Mouse (Mus musculus): Measurements from ENCODE around the gene Kifc1. TPM values are rescaled to one million over a fixed set of nuclear protein-coding genes. Genes with fewer than 3 reads are reported as not detected.

Kifc1 gene
- total RNA-seq, 2 experiments from 2014 or later: 2.4 to 3.1 TPM

GRCm38 (mm10) chr17:33920282-33921097 is 30.0 kb upstream of the Kifc1 start:
- peak; percentile 68 to 74 for DNase-seq (ENCODE audit: low spot score in 2 of 2)
- intact Hi-C loops (cut with DNase I): loop anchor here (2.0 kb wide), 1 partner anchor 24 kb away; no protein-coding TSS in a partner anchor

GRCm38 (mm10) chr17:33919351-33920281 is 29.2 kb upstream of the Kifc1 start:
- peak; percentile 39 to 47 for DNase-seq (ENCODE audit: low spot score in 2 of 2)
- intact Hi-C loops (cut with DNase I): loop anchor here (2.0 kb wide), 1 partner anchor 23 kb away; no protein-coding TSS in a partner anchor

DNA sequence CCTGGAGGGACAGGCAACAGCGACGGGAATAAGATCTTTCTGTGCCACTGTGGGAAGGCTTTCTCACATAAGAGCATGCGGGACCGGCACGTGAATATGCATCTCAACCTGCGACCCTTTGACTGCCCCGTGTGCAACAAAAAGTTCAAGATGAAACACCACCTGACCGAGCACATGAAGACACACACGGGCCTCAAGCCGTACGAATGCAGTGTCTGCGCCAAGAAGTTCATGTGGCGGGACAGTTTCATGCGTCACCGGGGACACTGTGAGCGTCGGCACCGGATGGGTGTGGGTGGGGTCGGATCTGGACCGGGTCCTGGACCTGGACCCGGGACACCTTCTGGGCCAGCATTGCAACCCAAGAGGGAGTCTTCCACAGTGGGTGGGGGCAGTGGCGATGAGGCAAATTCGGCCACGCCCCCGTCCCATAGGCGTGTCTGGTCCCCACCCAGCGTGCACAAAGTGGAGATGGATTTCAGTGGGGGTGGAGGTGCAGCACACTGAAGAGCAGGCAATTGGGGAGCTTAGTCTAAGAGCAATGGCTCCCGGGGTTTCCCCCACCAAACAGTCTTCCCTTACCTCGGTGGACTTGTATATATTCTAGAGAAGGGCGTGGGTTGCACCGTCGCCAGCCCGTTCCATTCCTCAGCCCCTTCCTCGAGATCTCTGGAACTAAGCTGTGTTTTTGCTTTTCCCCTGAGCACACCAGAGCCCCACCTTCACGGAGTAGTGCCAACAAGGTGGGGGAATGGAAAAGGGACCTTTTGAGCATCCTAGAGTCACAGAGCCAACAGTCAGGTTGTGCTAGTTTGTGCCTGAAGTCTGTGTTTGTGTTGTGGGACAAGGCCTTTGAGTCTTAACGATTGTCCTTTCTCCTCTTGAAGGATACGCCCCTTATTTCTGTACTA is 28.1 kb upstream of the Kifc1 start:
- DNase-seq (ENCODE audit: low spot score in 2 of 2): no peak
- intact Hi-C loops (cut with DNase I): no loop called here

DNA sequence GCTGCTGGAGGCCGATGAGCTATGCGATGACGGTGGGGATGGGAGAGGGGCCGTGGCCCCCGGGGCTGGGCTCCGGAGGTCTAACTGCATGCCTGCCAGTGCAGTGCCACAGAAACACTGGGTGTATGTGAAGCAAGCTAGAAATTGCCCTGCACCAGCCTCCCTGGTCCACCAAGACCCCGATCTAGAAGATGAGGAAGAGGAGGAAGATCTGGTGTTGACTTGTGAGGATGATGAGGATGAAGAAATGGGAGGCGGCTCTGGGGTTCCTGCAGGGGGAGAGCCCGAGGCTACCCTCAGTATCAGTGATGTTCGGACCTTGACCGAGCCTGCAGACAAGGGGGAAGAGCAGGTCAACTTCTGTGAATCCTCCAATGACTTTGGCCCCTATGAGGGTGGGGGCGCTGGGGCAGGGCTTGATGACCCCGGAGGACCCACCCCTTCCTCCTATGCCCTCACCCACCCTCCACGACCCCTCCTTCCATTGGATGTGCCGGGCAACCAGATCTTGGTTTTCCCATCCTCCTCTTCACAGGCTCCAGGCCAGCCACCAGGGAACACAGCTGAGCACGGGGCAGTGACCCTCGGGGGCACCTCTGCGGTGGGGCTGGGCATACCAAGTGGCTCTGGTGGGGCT is 27.3 kb upstream of the Kifc1 start:
- no peak for DNase-seq (ENCODE audit: low spot score in 2 of 2)
- intact Hi-C loops (cut with DNase I): no loop called here

- intact Hi-C loops (cut with DNase I): no loop called here
- DNase-seq (ENCODE audit: low spot score in 2 of 2): no peak
These were observed 26.6 kb upstream of the Kifc1 start for GRCm38 (mm10) chr17:33916847-33917655.

- intact Hi-C loops (cut with DNase I): no loop called here
- DNase-seq (ENCODE audit: low spot score in 2 of 2): no peak
These were observed 25.8 kb upstream of the Kifc1 start for GRCm38 (mm10) chr17:33916294-33916693.

GRCm38 (mm10) chr17:33915671-33916250 is 25.3 kb upstream of the Kifc1 start, which contains the start of the genes Tapbp and Zbtb22:
Gene Tapbp (plus strand): TSS chr17:33915899.
Gene Zbtb22 (plus strand): TSS chr17:33915904.
- DNase-seq (ENCODE audit: low spot score in 2 of 2): peak; percentile 98
- intact Hi-C loops (cut with DNase I): no loop called here

- no peak for DNase-seq (ENCODE audit: low spot score in 2 of 2)
- intact Hi-C loops (cut with DNase I): no loop called here
These were observed 24.5 kb upstream of the Kifc1 start for GRCm38 (mm10) chr17:33914969-33915391.

GRCm38 (mm10) chr17:33913905-33914304 is 23.4 kb upstream of the Kifc1 start:
- DNase-seq (ENCODE audit: low spot score in 2 of 2): no peak
- intact Hi-C loops (cut with DNase I): no loop called here

- intact Hi-C loops (cut with DNase I): no loop called here
These were observed 22.8 kb upstream of the Kifc1 start for GRCm38 (mm10) chr17:33913264-33913663.

DNA sequence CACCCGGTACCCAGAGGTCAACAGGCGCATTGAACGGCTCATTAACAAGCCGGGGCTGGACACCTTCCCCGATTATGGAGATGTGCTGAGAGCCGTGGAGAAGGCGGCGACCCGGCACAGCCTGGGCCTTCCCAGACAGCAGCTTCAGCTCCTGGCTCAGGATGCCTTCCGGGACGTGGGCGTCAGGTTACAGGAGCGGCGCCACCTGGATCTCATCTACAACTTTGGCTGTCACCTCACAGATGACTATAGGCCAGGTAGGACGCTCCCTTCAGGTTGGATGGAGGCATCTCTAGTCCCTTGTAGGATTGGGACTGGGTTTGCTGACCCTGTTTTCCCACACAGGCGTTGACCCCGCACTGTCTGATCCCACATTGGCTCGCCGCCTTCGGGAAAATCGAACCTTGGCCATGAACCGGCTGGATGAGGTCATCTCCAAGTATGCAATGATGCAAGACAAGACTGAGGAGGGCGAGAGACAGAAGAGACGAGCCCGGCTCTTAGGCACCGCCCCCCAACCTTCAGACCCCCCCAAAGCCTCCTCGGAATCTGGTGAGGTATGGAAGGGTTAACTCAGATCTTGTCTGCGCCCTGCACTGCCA is 21.5 kb upstream of the Kifc1 start:
- intact Hi-C loops (cut with DNase I): no loop called here
- no peak for DNase-seq (ENCODE audit: low spot score in 2 of 2)

More at GRCm38 (mm10) chr17:33913264-33913663, 22.8 kb upstream of the Kifc1 start:
- DNase-seq (ENCODE audit: low spot score in 2 of 2): no peak

DNA sequence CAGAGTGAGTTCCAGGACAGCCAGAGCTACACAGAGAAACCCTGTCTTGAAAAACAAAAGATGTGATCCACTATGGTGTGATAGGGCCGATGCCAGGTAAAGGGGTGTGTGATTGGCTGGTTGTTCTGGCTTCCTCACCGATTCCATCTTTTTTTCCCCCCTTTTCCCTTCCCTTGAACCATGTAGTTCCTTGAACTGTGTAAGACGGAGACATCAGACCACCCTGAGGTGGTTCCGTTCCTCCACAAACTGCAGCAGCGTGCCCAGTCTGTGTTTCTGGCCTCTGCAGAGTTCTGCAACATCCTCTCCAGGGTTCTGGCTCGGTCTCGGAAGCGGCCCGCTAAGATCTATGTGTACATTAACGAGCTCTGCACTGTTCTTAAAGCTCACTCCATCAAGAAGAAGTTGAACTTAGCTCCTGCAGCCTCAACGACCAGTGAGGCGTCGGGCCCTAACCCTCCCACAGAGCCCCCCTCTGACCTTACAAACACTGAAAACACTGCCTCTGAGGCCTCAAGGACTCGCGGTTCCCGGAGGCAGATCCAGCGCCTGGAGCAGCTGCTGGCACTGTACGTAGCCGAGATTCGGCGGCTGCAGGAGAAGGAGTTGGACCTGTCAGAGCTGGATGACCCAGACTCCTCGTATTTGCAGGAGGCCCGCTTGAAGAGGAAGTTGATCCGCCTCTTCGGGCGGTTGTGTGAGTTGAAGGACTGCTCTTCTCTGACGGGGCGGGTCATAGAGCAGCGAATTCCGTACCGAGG is 20.8 kb upstream of the Kifc1 start:
- no peak for DNase-seq (ENCODE audit: low spot score in 2 of 2)
- intact Hi-C loops (cut with DNase I): no loop called here

DNA sequence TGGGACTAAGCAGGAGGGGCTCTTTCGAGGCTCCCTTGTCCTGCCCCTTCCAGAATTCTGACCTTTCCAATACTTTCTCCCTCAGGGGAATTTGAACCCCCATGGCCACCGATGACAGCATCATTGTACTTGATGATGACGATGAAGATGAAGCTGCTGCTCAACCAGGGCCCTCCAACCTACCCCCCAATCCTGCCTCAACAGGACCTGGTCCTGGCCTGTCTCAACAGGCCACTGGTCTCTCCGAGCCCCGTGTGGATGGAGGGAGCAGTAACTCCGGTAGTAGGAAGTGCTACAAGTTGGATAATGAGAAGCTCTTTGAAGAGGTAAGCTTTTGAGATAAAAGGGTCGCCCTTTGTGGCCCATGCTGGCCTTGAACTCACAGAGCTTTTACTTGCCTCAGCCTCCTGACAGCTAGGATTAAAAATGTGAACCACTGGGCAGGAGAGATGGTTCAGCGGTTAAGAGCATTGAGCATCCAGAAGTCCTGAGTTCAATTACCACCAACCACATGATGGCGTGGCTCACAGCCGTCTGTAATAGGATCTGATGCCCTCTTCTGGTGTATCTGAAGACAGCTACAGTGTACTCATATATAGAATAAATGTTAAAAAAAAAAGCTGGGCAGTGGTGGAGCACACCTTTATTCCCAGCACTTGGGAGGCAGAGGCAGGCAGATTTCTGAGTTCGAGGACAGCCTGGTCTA is 20.0 kb upstream of the Kifc1 start:
- DNase-seq (ENCODE audit: low spot score in 2 of 2): no peak
- intact Hi-C loops (cut with DNase I): no loop called here

- intact Hi-C loops (cut with DNase I): no loop called here
- DNase-seq (ENCODE audit: low spot score in 2 of 2): no peak
These were observed 19.4 kb upstream of the Kifc1 start for GRCm38 (mm10) chr17:33909869-33910250.

DNA sequence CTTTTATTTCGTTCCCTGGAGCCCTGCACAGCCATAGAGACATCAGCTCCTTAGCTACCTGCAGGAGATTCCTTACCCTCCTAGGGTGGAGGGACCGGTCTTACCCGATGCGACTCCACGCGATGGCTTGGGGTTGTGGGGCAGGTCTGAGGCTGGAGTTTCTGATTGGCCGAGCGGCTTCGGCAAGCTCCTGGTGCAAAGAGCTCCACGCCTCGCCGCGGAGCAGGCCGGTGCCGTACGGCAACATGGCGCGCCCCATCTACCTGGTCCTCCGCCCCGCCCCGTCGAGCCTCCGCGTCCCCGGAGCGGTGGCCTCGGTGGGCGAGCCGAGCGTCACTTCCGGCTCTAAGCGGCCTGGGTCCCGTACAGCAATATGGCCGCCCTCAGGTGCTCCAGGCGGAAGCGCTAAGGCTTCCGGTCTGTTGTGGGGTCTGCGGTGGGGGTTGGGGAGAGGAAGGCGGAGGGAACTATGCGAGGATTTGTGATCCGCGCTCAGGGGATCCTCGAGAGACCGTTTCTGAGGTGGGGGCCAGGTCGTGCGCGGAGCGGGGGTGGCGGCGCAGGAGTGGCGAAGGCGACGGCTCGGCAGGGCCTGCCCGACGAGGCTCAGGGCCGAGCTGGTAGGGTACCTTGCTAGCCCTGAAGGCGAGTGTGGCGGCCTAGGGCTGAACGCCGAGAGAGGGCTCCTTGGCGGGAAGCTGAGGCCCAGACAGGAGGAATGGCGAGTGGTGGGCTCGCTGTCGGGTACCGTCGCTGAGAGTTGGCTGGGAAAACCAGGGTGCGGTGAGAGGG is 18.8 kb upstream of the Kifc1 start, which contains the start of gene Daxx:
TSS of gene Daxx (plus strand) at position 338 of the 792 bp plus-strand sequence.
- DNase-seq (ENCODE audit: low spot score in 2 of 2): peak; percentile 98 to 99
- intact Hi-C loops (cut with DNase I): no loop called here

All from left cerebral cortex, postnatal 36 days (tissue).